Mouse (Mus musculus) intestine, postnatal 0 days (tissue): ENCODE data around the gene Igsf21. TPM values are rescaled to one million over a fixed set of nuclear protein-coding genes. Genes with fewer than 3 reads are reported as not detected.

Experiments used
- ATAC-seq: fragments of 200-750 bp; cut with Nextera tagmentation; 2 replicates; pipeline ENCODE4 v1.8.0; 2017; ENCODE audit warnings: mild to moderate bottlenecking, moderate TSS enrichment, moderate library complexity
- H3K27ac ChIP-seq: fragments of 300-500 bp; sonication (generic); 2 replicates; pipeline ENCODE4 v1.5.1; 2014; ENCODE audit warnings: mild to moderate bottlenecking, low read depth, low read length, moderate library complexity
- H3K27me3 ChIP-seq: fragments of 300-500 bp; sonication (generic); replicated peaks from 2 replicates; pipeline ENCODE4 v1.6.1; 2014; ENCODE audit warnings: low read length, mixed read lengths; ENCODE audit not compliant: control insufficient read depth, insufficient read depth
- H3K36me3 ChIP-seq: fragments of 300-500 bp; sonication (generic); 2 replicates; pipeline ENCODE4 v1.6.1; 2014; ENCODE audit warnings: mild to moderate bottlenecking, moderate library complexity; ENCODE audit not compliant: control insufficient read depth, insufficient read depth
- H3K4me1 ChIP-seq: fragments of 300-500 bp; sonication (generic); replicated peaks from 2 replicates; pipeline ENCODE4 v1.6.1; 2014; ENCODE audit warnings: antibody characterized with exemption, low read length, mixed read lengths; ENCODE audit not compliant: control insufficient read depth, insufficient read depth
- H3K4me2 ChIP-seq: fragments of 300-500 bp; sonication (generic); replicated peaks from 2 replicates; pipeline ENCODE4 v1.6.1; 2014; ENCODE audit warnings: low read depth, mild to moderate bottlenecking, moderate library complexity
- H3K4me3 ChIP-seq: fragments of 300-500 bp; sonication (generic); 2 replicates; pipeline ENCODE4 v1.5.1; 2014; ENCODE audit warnings: low read depth, low read length
- H3K9ac ChIP-seq: fragments of 300-500 bp; sonication (generic); 2 replicates; pipeline ENCODE4 v1.6.1; 2014; ENCODE audit warnings: mild to moderate bottlenecking, low read depth, low read length
- H3K9me3 ChIP-seq: fragments of 300-500 bp; sonication (generic); 2 replicates; pipeline ENCODE4 v1.6.1; 2016; ENCODE audit warnings: mixed run types; ENCODE audit not compliant: control insufficient read depth
- CTCF ChIP-seq: sonication (generic); IDR thresholded peaks from 2 replicates; pipeline ENCODE4 v1.5.1; 2016; ENCODE audit warnings: low read depth, mild to moderate bottlenecking, control low read depth, antibody characterized with exemption, moderate library complexity
- WGBS: fragments of 180-500 bp; shearing (Covaris S2); extraction: QIAGEN DNeasy Blood & Tissue Kit; methylation state at CpG from one replicate; pipeline ENCODE4 v1.1.7; 2014; 5-methylcytosine and 5-hydroxymethylcytosine counted together
- polyA plus RNA-seq: library from polyadenylated mRNA; unstranded; fragments of >200 nt; fragmentation: Nextera tagmentation; extraction: Ambion mirVana; gene quantifications from 2 replicates; pipeline ENCODE4 v1.2.1, GENCODE M21; 2015

Igsf21 gene
- polyA plus RNA-seq, 1 experiment from 2014 or later, result 0.93 TPM

DNA sequence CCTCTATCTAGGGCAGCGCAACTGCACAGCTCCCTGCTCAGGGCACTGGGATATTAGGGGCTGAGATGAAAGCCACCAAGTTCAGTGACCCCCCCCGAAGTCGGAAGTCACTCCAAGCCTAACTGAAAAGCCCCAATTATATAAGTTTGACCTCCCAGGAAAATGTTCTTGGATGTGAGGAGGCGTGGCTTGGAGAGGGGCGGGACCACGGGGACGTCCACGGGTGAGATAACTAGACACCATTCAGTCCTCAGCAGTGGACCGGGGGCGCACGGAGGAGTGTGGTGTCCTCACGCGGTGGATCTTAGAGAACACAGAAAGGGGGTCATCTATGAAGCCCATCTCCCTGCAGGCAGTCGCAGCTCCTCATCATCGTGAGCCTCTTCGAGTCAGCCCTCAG, 3.4 kb downstream of the Igsf21 start:
- Histone ChIP-seq H3K4me3 (no peak overlapping the region), H3K4me2 (no peak overlapping the region), H3K9me3 (no peaks in the 10 kb centered on the region), H3K9ac (no peak overlapping the region), H3K27ac (no peak overlapping the region), H3K36me3 (no peaks in the 10 kb centered on the region), H3K4me1 (no peaks in the 10 kb centered on the region), H3K27me3 (peaks cover 52% of the 10 kb centered on the region)
- 21% methylated on average over 16 of the region's 16 CpGs for WGBS
- no peak for TF ChIP-seq CTCF
- ATAC-seq, result no peak

- H3K27ac ChIP-seq, result no peak overlapping the region
- H3K27me3 ChIP-seq, result peaks cover 45% of the 10 kb centered on the region
- WGBS, result 50% methylated on average over 1 of the region's 1 CpGs
- no peak overlapping the region for H3K4me2 ChIP-seq
- no peaks in the 10 kb centered on the region for H3K9me3 ChIP-seq
- no peak overlapping the region for H3K4me3 ChIP-seq
- no peaks in the 10 kb centered on the region for H3K4me1 ChIP-seq
- ATAC-seq, result no peak
- no peak overlapping the region for H3K9ac ChIP-seq
- no peaks in the 10 kb centered on the region for H3K36me3 ChIP-seq
- TF ChIP-seq CTCF, result no peak
Observed at GRCm38 (mm10) chr4:140242291-140242690, 4.3 kb downstream of the Igsf21 start.

DNA sequence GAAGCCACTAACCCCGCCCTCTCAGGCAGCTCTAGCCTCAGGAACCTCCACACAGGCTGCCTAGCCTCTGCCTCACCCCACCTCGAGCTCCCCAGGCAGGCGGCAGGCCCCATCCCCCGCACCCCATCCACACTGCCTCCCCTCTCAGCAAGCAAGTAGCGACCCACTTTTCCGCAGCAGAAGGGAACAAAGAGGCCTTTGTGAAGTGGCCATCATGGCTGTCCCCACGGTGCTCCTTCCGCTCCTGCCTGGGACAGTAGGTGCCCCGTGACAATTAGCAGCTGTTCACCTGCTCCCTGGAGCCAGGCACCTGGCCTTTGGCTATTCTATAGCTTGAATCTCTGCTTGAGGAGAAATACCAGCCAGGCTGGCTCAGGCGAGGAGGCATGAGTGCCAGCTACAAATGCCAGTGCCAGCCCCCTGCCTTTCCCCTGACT, 9.3 kb downstream of the Igsf21 start:
- TF ChIP-seq CTCF, result no peak
- 25% methylated on average over 10 of the region's 10 CpGs for WGBS
- no peaks in the 10 kb centered on the region for H3K4me1 ChIP-seq
- no peak overlapping the region for H3K4me2 ChIP-seq
- no peak for ATAC-seq
- H3K27me3 ChIP-seq, result no peaks in the 10 kb centered on the region
- H3K9ac ChIP-seq, result no peak overlapping the region
- no peak overlapping the region for H3K4me3 ChIP-seq
- no peaks in the 10 kb centered on the region for H3K9me3 ChIP-seq
- no peaks in the 10 kb centered on the region for H3K36me3 ChIP-seq
- no peak overlapping the region for H3K27ac ChIP-seq

GRCm38 (mm10) chr4:140235361-140236153, 11.0 kb downstream of the Igsf21 start:
- H3K9ac ChIP-seq, result no peak overlapping the region
- WGBS, result 68% methylated on average over 9 of the region's 9 CpGs
- no peak overlapping the region for H3K4me2 ChIP-seq
- no peaks in the 10 kb centered on the region for H3K36me3 ChIP-seq
- no peak for TF ChIP-seq CTCF
- no peak overlapping the region for H3K27ac ChIP-seq
- no peaks in the 10 kb centered on the region for H3K4me1 ChIP-seq
- no peak for ATAC-seq
- no peaks in the 10 kb centered on the region for H3K9me3 ChIP-seq
- H3K4me3 ChIP-seq, result no peak overlapping the region
- H3K27me3 ChIP-seq, result no peaks in the 10 kb centered on the region

GRCm38 (mm10) chr4:140234412-140235205, 12.0 kb downstream of the Igsf21 start:
- ATAC-seq, result no peak
- no peak for TF ChIP-seq CTCF
- 83% methylated on average over 18 of the region's 18 CpGs for WGBS
- no peaks in the 10 kb centered on the region for H3K9me3 ChIP-seq
- H3K4me1 ChIP-seq, result no peaks in the 10 kb centered on the region
- H3K4me3 ChIP-seq, result no peak overlapping the region
- H3K4me2 ChIP-seq, result no peak overlapping the region
- H3K36me3 ChIP-seq, result no peaks in the 10 kb centered on the region
- H3K9ac ChIP-seq, result no peak overlapping the region
- H3K27me3 ChIP-seq, result no peaks in the 10 kb centered on the region
- H3K27ac ChIP-seq, result no peak overlapping the region

GRCm38 (mm10) chr4:140227837-140228236, 18.7 kb downstream of the Igsf21 start:
- TF ChIP-seq CTCF, result no peak
- H3K4me3 ChIP-seq, result no peak overlapping the region
- H3K9ac ChIP-seq, result no peak overlapping the region
- H3K4me2 ChIP-seq, result no peak overlapping the region
- no peak for ATAC-seq
- no peaks in the 10 kb centered on the region for H3K9me3 ChIP-seq
- 47% methylated on average over 5 of the region's 7 CpGs for WGBS
- H3K27ac ChIP-seq, result no peak overlapping the region
- no peaks in the 10 kb centered on the region for H3K4me1 ChIP-seq
- H3K27me3 ChIP-seq, result no peaks in the 10 kb centered on the region
- no peaks in the 10 kb centered on the region for H3K36me3 ChIP-seq
